Mouse (Mus musculus) gastrocnemius, adult 18-20 months (tissue): ENCODE results near the gene Fosl2. TPM values are rescaled to one million over a fixed set of nuclear protein-coding genes. Genes with fewer than 3 reads are reported as not detected.

Experiments
- DNase-seq: peaks from one replicate; pipeline ENCODE4 v3.0.0; 2021; ENCODE audit warnings: low spot score
- long read RNA-seq, 2 experiments: library from polyadenylated mRNA; stranded (forward); transcript quantifications; one replicate each; pipeline ENCODE4 v2.0.0; 2021
- total RNA-seq, 2 experiments: library from RNA; stranded (reverse); gene quantifications; 2 replicates each; pipeline ENCODE4 v1.2.3; 2021

Gene Fosl2
- total RNA-seq: 10 to 100 TPM; 15.9 to 16.3 TPM
- long read RNA-seq, experiment 1, partial matches to known transcripts: 2 of 2 reads
- long read RNA-seq, experiment 1, other reads (novel, unspliced or antisense): 0 of 2 reads
- long read RNA-seq, experiment 2, full-length matches to known transcripts: 4 of 10 reads
- long read RNA-seq, experiment 2, partial matches to known transcripts: 0 of 10 reads
- long read RNA-seq, experiment 2, other reads (novel, unspliced or antisense): 6 of 10 reads

DNA sequence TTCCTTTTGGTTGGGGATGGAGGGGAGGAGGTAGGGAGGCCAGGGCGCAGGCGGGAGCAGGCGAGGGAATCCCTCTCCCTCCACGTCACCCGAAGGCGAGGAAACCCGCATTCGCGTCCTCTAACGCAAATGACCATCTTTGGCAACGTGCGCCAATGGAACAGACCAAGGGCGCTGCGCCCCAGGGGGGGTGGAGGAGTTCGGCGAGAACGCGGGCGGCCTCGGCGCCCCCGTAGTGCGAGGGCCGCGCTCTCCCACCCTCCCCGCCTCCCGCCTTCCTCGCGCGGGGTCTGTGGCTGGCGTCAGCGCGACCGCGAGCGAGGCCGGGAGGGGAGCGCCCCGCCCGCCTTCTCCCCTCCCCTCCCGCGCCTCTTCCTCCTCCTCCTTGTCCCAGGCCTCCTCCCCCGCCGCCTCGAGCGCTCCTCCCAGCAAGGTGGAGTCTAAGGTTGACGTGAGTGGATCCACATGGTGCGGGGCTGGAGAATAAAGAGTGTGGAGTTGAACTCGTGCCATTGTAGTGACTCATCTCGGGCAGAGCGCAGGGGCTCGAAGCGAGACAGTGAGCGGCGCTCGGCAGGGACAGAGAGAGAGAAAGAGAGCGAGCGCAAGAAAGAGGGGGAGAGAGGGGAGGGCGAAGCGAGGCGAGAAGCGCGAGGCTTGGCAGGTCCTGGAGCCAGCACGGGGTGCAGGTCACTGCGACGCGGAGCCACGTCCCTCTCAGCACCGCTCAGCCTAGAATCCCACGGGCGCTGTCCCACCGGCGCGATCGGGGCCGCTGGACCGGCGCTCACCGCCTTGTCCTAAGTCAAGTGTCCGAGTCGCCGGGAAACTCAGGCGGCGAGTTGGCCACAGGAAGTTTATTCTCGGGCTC lies at the start of gene Fosl2:
Gene Fosl2, plus strand, starts transcription at position 466 of the 871 bp plus-strand sequence.
- DNase-seq: peak; percentile 98

GRCm38 (mm10) chr5:32085971-32086370 lies 49.6 kb upstream of the Fosl2 start:
- DNase-seq: no peak

DNA sequence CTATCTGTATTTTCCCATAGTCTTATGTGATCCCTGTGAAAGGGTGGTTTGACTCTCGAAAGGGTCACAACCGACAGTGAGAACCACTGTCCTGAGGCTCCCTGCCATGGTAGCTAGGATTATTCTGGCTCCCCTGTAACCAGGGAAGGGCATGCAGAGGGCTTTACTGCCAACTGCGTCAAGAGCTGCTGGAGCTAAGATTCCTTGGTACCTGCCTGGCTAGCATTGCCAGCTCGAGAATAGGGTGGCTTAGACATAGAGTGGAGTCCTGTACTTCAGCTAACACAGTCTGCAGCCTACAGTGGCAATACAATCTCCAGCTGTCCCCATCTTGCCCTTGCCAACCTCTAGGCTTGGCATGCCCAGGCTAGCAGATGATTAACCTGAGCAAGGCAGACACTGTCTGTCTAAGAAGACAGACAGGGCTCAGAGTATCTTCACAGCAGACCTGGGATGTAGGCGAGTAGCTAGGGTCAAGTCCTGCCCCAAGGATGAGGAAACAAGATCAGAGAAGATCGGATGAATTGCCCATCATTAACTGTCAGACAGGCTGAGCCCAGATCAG lies 49.0 kb upstream of the Fosl2 start:
- no peak for DNase-seq

GRCm38 (mm10) chr5:32089481-32089880 lies 46.1 kb upstream of the Fosl2 start:
- DNase-seq: no peak

DNA sequence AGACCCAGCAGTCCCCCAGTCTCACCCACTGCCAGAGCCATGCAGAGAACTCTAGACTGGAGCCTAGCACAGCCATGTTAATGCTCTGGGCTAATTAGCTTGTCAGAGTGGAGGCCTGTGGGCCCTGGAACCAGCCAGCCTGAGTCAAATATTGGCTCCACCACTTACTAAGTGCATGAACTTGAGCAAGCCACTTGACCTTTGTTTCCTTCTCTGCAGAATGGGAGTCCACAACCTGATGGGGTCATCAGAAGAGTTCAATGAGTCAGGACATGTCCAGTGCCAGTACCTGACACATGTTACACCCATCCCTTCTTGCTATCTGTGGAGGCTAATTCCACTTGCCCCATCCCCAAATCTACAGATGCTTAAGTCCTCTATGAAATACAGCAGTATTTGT lies 43.3 kb upstream of the Fosl2 start:
- DNase-seq: no peak

DNA sequence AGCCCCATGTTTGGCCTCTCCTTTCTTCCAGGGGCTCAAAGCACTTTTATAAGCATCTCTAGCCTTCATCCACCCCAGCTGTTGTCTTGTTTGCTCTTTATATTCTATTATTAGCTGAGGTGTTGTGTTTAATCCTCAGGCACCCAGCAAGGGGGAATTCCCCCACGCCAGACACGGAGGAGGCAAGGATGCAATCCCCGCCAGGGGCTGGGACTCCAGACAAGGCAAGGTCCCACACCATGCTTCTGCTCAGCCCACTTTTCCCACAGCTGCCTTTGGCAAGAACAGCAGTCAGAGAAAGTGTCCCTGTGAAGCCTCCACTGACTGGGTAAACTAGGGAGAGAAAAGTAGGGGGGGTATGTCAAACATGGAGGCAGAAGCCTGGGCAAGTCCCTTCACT lies 36.9 kb upstream of the Fosl2 start:
- DNase-seq: no peak

- DNase-seq: peak; percentile 80
These were observed 33.1 kb upstream of the Fosl2 start for GRCm38 (mm10) chr5:32102484-32102883.

DNA sequence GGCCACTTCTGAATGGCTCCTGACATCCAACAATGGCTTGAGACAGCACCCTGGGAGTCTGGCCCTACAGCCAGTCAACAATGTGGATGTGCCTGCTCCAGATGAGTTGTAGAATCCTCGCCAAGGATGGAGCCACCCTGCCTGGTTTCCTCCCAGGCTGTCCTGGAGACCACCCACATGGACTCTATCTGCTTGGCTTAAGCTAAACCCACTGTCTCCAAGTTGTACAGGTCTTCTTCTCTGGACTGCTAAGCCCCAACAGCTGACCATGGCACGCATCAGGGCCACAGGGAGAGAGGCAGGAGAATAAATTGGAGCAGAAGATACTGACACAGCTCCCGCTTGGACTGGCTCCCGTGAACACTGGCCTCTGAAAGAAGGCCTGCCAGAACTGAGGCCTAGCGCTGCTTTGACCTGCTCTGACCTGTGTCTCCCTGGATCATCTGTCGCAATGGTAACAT lies 32.6 kb upstream of the Fosl2 start:
- DNase-seq: peak; percentile 91

GRCm38 (mm10) chr5:32103545-32103944 lies 32.1 kb upstream of the Fosl2 start:
- no peak for DNase-seq

DNA sequence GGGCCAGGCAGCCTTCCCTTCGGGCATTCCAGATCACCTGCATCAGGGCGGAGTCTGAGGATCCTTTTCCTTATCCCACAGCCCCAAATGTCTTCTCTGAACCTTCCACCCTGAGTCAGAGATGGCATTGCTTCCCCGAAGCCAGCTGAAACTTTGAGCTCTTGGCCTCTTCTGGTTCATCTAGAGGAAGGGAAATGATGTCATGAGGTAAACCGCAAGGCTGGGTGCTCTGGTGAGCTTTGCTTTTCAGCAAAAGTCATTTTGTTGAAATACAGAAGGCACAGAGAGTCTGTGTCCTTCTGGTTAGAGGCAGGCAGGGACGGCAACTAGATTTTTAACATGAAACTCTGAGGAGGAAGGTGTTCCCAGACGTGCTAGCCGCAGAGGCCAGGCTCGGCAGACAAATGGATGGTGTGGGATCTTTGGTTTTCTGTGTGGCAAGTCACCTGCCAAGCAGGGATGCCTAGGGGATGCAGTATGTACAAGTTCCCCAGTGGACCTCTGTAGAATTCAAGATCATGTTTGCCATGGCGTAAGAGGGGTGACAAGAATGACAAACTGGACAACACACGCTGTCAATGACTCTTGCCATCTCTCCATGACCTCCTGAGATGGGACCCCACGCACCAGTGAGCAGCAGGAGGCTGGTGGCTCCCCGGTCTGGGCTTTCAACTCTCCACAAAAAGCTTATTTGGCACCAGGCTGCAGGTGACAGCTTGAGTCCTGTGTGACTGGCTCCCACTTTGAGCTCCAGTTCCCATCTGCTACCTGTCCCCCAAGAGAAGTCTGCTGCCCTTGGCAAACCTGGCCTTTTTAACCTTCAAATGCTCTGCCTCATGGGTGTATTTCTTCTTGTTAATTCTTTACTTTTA lies 31.2 kb upstream of the Fosl2 start:
- no peak for DNase-seq

DNA sequence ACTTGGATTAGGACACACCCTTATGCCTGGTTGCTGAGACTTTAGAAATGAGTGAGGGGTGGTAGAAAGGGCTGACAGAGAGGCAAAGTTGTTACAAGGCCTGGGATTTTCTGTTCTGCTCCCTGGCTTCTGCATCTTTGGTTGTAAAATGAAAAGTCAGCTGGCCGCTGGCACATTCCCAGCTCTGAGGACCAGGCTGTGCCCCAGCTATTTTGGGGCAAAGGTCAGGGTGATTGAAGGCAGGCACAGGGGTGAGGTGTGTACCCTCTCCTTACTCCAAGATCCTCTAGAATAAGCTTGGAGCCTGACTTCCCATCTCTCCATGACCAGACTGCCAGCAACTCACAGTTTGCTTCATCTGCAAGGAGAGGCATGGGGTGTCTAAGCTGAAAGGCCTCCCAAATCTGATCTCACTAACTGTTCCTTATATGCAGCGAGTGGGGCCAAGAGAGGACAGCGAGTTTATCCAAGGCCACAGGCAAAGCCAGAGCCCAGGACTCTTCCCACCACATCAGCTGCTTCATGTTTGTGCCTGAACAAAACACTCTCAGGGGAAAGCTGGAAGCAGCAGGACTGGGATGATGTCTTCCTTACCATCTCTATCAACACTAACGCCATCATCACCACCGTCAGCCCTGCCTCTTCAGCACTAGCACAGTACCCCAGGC lies 29.0 kb upstream of the Fosl2 start:
- DNase-seq: peak; percentile 55

DNA sequence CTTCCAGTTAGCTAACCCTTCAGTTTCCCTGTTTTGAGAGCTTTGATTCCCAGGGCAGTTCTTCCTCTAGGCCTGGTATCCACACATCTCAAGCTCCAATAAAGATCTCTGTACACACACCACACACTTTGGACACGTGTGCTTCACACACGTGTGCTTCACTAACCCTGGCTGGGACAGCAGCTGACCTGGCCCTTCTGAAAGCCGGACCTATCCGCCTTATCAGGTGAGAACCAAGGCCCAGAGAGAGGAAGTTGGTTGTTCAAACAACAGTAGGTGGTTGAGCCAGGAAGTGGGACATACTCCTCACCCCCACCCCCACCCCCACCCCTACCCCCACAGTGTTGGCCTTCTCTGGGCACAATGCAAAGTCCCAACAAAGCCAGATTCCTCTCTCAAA lies 24.9 kb upstream of the Fosl2 start:
- no peak for DNase-seq

- DNase-seq: no peak
These were observed 23.2 kb upstream of the Fosl2 start for GRCm38 (mm10) chr5:32112206-32112916.

GRCm38 (mm10) chr5:32120901-32121376 lies 14.7 kb upstream of the Fosl2 start:
- no peak for DNase-seq

DNA sequence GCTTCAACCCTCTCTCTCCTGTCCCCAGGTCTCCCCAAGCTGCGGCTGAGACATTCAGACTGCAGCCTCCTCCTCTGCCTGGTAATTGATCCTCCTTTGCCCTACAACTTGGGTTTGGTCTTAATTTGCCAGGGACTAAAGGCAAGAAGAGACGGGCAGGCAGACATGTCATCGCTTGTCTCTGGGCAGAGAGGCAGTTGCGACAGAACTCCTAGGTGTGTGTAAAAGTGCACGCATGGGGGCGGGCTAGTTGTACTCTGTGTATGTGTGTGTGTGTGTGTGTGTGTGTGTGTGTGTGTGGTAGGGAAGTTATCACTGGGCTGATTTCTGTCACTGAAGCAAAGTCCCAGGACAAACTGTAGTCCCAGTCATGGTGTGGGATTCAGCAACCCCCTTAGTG lies 13.7 kb upstream of the Fosl2 start:
- DNase-seq: no peak

DNA sequence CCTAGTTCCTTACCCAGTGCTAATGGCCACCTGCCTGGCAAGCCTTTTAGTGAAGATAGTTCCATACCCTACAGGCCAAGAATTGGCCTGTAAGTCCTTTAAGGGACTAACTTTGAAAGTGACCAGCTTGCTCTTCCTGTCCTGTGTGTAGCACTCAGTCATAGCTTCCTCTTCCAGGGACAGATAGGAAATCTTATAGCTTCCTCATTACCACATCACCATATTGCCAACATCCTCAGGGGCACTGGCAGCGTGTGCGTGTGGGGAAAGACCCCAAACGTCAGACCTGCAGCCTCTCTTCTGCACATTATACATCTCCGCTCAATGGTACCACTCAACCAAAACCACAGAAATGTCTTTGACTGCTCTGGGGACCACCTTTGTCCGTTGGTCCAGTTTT lies 13.2 kb upstream of the Fosl2 start:
- DNase-seq: no peak

GRCm38 (mm10) chr5:32124957-32125356 lies 10.6 kb upstream of the Fosl2 start:
- DNase-seq: no peak

DNA sequence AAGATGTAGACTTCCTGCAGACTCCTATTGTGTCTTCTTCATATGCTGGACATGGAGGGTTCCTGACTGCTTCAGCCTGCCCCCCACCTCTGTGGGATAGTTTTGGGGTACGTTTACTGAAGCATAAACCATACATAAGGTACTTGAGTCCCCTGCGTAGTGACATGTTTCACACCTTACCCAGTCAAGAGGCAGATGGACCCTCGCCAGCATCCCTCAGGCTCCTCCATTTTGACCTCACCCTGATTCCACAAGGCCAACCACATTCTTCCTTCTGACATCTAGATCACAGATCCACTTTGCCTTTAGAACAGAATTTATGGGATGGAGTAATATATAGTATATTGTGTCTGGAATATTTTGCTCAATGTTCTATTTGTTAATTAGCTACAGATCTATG lies 8.4 kb upstream of the Fosl2 start:
- DNase-seq: no peak

DNA sequence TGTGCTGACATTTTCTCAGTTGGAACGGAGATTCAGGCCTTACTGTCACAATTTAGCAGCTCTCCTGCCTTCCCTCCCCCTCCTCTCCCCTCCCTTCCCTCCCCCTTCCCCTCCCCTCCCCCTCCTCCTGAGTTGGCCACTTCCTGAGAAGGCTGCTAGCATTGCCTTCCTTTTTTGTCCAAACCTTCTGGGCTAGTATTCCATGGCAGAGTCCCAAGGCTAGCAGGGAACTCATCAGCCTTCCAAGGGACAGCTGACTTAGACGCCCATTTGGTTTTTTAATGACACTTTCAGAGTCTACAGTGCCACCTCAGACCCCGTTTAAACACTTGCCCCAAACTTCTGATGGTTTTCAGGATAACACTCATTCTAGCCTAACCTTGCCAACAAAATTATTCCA lies 7.7 kb upstream of the Fosl2 start:
- peak; percentile 50 for DNase-seq

- peak; percentile 55 for DNase-seq
These were observed 2.6 kb upstream of the Fosl2 start for GRCm38 (mm10) chr5:32132971-32133501.
